Mouse (Mus musculus) NIH3T3 (cell line): ENCODE results near the gene Angptl4.
"Not testable (repeated sequence)": the region's sequence is repeated elsewhere in the genome, so short reads cannot be mapped to it uniquely, and the experiment has no call there.

Experiments
- DNase-seq: peaks from one replicate; pipeline ENCODE4 v3.0.0-alpha.2; 2012; ENCODE audit warnings: low read depth

The Angptl4 gene

GRCm38 (mm10) chr17:33781124-33781977 is at the start of gene Angptl4:
Gene Angptl4 (minus strand): TSS chr17:33781830.
- DNase-seq, result peak; percentile 92

DNA sequence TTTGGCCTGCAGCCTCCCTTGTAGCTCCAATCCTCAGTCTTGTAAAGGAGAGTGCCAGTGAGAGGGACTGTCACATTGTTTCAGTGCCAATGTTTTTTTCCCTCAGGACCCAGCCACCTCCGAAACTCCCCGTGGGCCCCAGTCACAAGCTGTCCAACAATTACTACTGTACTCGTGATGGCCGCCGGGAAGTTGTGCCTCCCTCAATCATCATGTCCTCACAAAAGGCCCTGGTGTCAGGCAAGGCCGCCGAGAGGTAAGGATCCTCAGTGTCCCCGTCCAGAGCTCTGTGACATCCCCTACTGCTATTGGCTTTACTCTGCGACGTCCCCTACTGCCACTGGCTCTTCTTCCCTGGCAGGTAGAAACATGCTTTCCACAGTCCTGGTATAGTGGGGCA is 47.9 kb upstream of the Angptl4 start:
- DNase-seq, result no peak

DNA sequence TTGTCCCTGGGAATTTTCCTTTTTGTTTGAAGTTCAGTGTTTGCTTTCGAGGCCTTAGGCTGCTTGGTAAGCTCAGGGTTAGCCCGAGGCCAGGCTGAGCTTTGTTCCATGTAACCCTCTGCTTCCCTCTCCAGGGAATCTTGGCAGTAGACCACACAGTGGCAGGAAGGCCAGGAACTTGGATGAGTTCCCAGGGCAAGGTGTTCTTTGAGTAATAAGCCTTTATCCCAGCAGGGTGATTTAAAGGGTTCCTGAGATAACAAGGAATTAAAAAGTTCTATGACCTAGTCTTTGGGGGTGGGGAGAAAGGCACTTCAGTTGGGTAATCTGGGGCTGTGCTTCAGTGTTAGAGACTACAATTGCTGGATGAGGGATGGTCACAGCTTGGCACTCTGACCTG is 47.3 kb upstream of the Angptl4 start:
- DNase-seq, result no peak

DNA sequence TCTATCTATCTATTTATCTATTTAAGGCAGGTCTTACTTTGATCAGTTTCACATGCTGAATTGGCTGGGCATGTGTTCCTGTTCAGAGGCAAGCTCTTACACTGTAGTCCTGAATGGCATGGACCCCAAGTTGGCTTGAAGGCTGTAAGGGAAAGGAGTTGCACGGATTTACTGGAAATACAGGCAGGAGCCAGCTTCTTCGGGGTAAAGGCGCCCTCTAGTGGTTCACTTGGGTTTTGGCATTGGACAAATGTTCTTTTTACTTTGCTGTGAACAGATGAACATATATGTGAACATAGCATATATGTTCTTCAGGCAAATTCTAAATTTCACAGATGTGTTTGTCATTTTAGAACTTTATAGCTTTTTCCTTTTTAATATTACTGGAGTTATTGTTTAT is 45.2 kb upstream of the Angptl4 start:
- DNase-seq, result peak; percentile 91

GRCm38 (mm10) chr17:33825462-33825861 is 43.8 kb upstream of the Angptl4 start:
- no peak for DNase-seq

DNA sequence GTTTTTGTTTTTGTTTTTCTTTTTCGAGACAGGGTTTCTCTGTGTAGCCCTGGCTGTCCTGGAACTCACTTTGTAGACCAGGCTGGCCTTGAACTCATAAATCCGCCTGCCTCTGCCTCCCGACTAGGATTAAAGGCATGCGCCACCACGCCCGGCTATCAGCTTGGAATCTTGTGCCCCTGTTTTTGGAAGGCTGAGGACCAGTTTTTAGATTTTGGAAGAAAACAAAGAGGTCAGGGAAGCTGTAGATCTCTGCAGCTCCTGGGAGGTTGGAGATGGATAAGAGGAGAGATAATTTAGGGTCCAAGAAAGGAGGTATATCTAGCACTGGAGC is 43.3 kb upstream of the Angptl4 start:
- not testable (repeated sequence) for DNase-seq

- DNase-seq, result peak; percentile 99
Observed at GRCm38 (mm10) chr17:33824084-33824996, 42.7 kb upstream of the Angptl4 start, which contains the start of the genes Rps28 and Ndufa7. Gene Rps28 (minus strand): TSS chr17:33824562. Gene Ndufa7 (plus strand): TSS chr17:33824572.

DNA sequence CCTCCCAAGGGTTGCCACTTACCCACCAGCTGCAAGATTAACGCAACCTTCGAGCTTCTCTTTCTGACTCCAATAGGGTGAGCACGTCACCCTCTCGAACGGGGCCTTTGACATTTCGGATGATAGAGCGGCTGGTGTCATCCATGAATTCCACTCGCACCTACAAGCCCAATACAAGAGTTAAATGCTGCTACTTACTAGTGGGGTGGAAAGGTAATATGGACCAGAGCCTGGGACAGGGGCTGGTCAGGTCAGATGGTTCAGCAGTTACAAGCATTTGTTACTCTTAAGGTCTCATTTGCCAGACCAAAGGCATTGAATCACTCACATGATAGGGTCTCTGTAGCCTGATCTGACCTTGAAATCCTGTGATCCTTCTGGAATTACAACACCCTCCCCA is 41.5 kb upstream of the Angptl4 start:
- not testable (repeated sequence) for DNase-seq

GRCm38 (mm10) chr17:33822436-33822959 is 40.9 kb upstream of the Angptl4 start:
- DNase-seq, result peak; percentile 64

DNA sequence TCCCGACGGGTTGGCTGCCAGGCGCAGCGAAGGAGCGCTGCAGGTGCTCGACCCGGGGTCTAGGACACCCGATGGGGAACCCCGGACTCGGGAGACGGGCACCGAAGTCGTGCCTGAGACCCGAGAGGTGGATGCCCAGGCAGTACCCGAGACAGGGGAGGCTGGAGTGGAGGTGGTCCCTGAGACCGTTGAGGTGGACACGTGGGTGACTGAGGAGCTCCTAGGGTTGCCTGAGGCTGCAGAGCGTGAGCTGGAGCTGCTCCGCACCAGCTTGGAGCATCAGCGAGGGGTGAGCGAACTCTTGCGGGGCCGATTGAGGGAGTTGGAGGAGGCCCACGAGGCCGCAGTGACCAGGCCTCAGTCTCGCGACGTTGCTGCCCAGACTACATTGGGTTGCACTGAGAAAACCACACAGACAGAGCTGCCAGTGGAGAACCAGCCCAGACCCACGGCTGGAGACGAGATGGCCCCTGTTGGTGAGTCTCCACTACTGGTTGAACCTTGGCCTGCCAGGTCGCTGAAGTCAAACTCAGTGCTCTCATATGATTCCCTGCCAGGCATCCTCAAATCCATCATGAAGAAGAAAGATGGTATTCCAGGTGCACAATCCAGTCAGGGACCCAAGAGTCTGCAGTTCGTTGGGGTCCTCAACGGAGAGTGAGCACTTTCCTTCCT is 36.5 kb upstream of the Angptl4 start:
- DNase-seq, result no peak

DNA sequence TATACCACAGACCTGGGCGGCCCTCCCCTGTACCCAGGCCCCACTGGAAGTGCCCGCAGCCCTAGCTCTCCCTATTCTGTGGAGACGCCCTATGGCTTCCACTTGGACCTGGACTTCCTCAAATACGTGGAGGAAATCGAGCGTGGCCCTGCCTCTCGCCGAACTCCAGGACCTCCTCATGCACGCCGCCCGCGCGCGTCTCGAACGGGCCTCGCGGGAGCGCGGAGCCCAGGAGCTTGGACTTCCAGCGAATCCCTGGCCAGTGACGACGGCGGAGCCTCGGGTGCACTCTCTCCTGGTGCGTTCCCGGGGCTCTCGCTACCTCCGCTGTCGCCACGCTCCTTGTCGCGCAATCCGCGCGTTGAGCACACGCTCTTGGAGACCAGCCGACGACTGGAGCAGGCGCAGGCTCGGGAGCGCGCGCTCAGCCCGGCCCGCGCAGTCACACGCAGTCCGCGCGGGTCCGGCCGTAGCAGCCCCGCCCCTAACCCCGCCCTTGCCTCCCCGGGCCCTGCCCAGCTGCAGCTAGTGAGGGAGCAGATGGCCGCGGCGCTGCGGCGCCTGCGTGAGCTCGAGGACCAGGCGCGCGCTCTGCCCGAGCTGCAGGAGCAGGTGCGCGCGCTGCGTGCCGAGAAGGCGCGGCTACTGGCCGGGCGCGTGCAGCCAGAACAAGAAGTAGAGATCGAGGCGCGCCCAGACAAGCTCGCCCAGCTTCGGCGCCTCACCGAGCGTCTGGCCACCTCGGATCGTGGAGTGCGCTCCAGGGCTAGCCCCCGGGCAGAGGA is 35.7 kb upstream of the Angptl4 start:
- peak; percentile 99 for DNase-seq

GRCm38 (mm10) chr17:33816612-33817011 is 35.0 kb upstream of the Angptl4 start:
- no peak for DNase-seq

GRCm38 (mm10) chr17:33815399-33815798 is 33.8 kb upstream of the Angptl4 start:
- peak; percentile 57 for DNase-seq

- peak; percentile 50 for DNase-seq
Observed at GRCm38 (mm10) chr17:33812990-33813389, 31.4 kb upstream of the Angptl4 start.

- DNase-seq, result peak; percentile 58
Observed at GRCm38 (mm10) chr17:33812475-33812874, 30.8 kb upstream of the Angptl4 start.

DNA sequence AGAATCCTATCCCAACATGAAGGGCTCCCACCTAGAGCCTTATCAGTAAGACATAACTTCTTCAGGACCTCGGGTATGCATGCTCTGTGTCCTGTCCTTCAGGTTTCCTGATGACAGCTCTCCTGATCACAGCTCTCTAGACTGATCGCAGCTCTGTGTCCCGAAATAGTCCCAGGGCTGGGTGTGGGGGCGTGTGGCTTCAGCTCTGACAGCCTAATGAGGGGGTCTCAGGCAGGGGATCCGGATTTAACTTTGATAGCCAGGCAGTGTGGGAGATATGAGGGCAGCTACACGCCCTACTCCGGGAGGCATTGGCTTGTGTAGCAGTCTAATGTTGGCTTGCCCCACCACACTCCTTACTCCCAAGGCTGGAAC is 29.5 kb upstream of the Angptl4 start:
- DNase-seq, result no peak

DNA sequence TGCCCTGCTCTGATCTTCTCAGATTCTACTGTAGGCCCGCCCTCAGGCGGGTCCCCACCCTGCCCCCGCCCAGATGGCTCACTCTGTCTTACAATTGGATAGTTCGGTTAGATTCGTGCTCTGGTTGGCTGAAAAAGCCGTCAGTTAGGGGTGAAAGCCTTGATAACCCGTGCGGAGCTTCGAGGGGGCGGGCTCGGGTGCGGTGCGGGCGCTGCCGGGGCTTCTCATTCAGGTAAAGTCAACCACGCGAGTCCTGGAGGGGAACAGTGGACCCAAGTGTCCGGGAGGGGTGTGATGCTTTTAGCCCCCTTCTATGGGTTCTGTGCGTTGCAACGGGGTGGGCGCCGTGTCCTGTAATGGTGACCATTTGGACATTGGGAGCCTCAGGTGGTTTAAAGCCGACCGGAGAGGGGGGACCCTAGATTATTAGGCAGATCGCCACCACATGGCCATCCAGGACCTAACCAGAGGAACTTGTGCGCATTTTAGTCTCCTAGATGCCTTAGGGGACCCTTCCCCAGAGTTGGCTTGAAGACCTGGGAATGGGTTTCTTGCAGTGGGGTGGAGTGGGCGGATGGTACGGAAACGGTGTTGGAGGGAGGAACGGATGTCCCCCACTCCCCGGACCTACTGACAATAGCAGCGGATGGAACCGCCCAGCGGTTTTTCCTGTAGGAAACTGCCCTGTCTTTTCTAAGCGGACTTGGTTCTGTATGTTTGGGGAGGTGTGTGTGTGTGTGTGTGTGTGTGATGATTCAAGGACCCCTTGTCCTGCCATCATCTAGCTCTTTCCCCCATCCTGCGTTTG is 28.9 kb upstream of the Angptl4 start, which contains the start of gene Kank3:
TSS of gene Kank3 (plus strand) at position 186 of the 808 bp plus-strand sequence.
- peak; percentile 96 for DNase-seq

- DNase-seq, result no peak
Observed at GRCm38 (mm10) chr17:33808192-33808591, 26.6 kb upstream of the Angptl4 start.

DNA sequence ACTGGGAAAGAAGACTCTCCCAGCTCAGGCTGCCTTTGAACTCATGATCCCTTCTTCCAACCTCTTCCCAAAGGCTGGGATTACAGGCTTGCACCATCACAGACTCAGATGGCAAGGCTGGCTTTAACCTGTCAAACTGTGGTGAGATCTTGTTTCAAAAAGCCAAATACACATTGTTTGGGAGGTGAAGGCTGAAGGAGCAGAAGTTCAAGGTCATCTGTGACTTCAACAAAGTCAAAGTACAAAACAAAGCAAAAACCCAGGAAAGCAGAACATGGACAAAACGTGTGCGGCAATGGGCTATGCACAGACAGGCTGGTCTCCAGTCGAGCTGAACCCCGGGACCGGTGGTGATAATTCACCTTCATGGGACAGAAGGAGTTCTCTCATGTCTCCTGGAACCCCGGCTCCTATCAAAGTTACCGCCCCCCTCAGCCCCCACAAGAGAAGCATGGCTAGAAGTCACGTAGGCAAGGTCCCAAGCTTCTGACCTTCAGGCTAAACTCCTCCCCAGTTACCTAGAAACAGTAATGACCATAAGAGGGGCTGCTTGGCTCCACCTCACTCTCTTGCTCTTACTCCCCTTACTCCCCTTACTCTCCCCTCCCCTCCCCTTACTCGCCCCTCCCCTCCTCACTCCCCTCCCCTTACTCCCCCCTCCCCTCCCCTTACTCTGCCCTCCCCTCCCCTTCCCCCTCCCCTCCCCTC is 25.7 kb upstream of the Angptl4 start:
- DNase-seq, result no peak

DNA sequence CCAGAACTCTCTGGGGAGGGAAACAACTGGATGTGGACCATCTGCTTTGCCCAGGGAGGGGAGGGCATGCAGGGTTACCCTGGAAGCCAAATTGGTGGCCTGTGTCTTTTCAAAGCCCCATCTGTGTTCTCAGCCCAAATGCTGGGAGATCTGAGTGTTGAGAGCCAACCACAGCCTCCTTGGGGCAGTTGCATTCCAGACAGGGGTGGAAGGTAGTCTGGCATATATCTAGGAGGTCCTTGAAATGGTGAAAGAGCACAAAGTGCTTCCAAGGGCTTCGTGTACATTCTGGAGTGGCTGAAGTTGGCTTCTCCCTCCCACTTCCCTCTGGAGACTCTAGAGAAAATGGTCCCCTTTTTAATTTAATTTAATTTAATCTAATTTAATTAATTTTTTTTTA is 23.1 kb upstream of the Angptl4 start:
- DNase-seq, result no peak
